In the genomic region with DNA sequence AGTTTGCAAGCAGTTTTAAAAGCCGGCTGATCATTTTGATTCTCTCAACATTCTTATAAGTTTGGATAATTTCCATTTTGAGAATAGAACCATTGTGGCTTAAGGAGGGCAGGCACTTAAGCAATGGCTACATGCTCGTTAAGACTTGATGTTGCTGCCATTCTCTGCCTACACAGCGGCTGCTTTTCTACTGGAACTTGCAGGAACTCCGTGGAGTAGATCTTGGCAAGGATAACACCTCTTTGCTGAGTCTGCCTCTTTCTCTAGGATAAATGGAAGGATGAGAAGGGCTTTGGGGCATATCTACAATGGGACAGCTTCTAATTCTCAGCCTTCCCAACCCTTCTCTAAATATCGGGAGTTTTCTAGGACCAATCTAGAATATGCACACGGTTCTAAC, we compare ENCODE assay signal across 29 mouse cellular contexts. TPM values are rescaled to one million over a fixed set of nuclear protein-coding genes. Genes with fewer than 3 reads are reported as not detected.
A peak's percentile ranks its signal among the peaks of the same experiment; 100 is the strongest.
DNase-seq lines count a peak whose midpoint lies in the region; ATAC-seq and TF ChIP-seq lines count a peak whose summit lies in the region.
"Had no signal": no experiment of that assay in that cellular context is flagged by ENCODE, and none has a peak within 500 bp of the region (broad histone marks: within the 10 kb centered on the region; RNA-seq: fewer than 3 reads in every experiment).

No protein-coding gene starts in this region.

- peak overlapping the region; percentile 45 for H3K4me2 ChIP-seq in myocyte (ENCODE audit: low read depth)
- H3K4me2 ChIP-seq: forebrain, embryonic 13.5 days; heart, embryonic 13.5 days; hindbrain, embryonic 14.5 days had no signal

- DNase-seq in frontal cortex, postnatal 14 days (ENCODE audit: low spot score in 2 of 2) = no peak
- peak; percentile 45 for DNase-seq in brain, adult 2 months (ENCODE audit: low read depth, low spot score)
- no peak for DNase-seq in layer of hippocampus, adult 18-20 months (ENCODE audit: low spot score in 2 of 2)
- no peak for DNase-seq in spleen, adult 18-20 months
- DNase-seq: B cell, adult 2 months; cerebellum, adult 18-20 months; cerebellum, adult 9-10 months; cerebellum, postnatal 14 days; forebrain, postnatal 0 days; gastrocnemius, postnatal 10 days; gastrocnemius, postnatal 36 days; heart, adult 2 months; heart, postnatal 14 days; heart, postnatal 4 days had no signal

- no peaks in the 10 kb centered on the region for H3K36me3 ChIP-seq in myocyte (ENCODE audit: control insufficient read depth, insufficient read depth)
- H3K36me3 ChIP-seq: heart, embryonic 10.5 days; heart, embryonic 13.5 days had no signal

- H3ac ChIP-seq in myocyte (ENCODE audit: control insufficient read depth, insufficient read length) = no peak overlapping the region

- no peaks in the 10 kb centered on the region for H3K27me3 ChIP-seq in myocyte (ENCODE audit: control insufficient read depth, insufficient read depth, insufficient read length)
- H3K27me3 ChIP-seq: forebrain, embryonic 13.5 days; heart, embryonic 13.5 days had no signal

- H3K4me3 ChIP-seq in myocyte = no peak overlapping the region
- H3K4me3 ChIP-seq: erythroblast, embryonic 14.5 days; forebrain, embryonic 13.5 days; heart, adult 2 months; heart, embryonic 10.5 days; heart, embryonic 13.5 days had no signal

- no peak for TF ChIP-seq POLR2A in myocyte (IDR thresholded peaks at IDR 0.05; ENCODE audit: insufficient read length, low read depth)

- peak; percentile 97 for ATAC-seq in frontal cortex, adult (ENCODE audit: low TSS enrichment)
- ATAC-seq: CD4-positive, CD25-positive, alpha-beta regulatory T cell, adult 4 months; forebrain, embryonic 13.5 days; forebrain, postnatal 0 days; hindbrain, postnatal 0 days; inflammation-experienced regulatory T-cells, adult 6 months; intestine, embryonic 16.5 days had no signal

- H3K79me2 ChIP-seq in myocyte (ENCODE audit: control insufficient read depth, insufficient read depth) = no peaks in the 10 kb centered on the region

TF ChIP-seq in myocyte, 11 proteins besides CTCF, POLR2A, EP300 and RAD21:
- TF ChIP-seq MAX (IDR thresholded peaks at IDR 0.05; ENCODE audit: low read depth) (no peak), SRF (IDR thresholded peaks at IDR 0.05; ENCODE audit: control insufficient read depth, insufficient read length, low read depth) (no peak)

RNA-seq across cellular contexts. Expression of gene Selp, which starts 0.6 kb away (rescaled TPM):
- polyA plus RNA-seq in myocyte (2012; fragmentation: generic; extraction: Trizol) = 0.14 TPM
- total RNA-seq in layer of hippocampus, adult 18-20 months (2021) = not detected
- total RNA-seq: forebrain, postnatal 0 days; hindbrain, postnatal 0 days; MEL had no signal
- polyA plus RNA-seq: embryonic facial prominence, embryonic 11.5 days; forebrain, embryonic 13.5 days; forebrain, postnatal 0 days; hindbrain, embryonic 14.5 days had no signal

RNA-seq across cellular contexts. Expression of gene F5, which starts 36.0 kb away (rescaled TPM):
- polyA plus RNA-seq in myocyte (2012; fragmentation: generic; extraction: Trizol) = 0.02 TPM
- 1 to 10 TPM in 1 of 2 experiments, under 1 TPM in 1; 0.66 to 1.6 TPM for total RNA-seq in layer of hippocampus, adult 18-20 months (2021)
- total RNA-seq: MEL had no signal
- polyA plus RNA-seq: inflammation-experienced regulatory T-cells, adult 6 months had no signal

RNA-seq across cellular contexts. Expression of gene Sell, which starts 53.9 kb away (rescaled TPM):
- polyA plus RNA-seq in myocyte (2012; fragmentation: generic; extraction: Trizol) = not detected
- total RNA-seq in layer of hippocampus, adult 18-20 months (2021) = not detected
- total RNA-seq: gastrocnemius, adult 18-20 months; MEL had no signal
- polyA plus RNA-seq: erythroblast, embryonic 14.5 days; forebrain, embryonic 13.5 days; heart, embryonic 10.5 days; hindbrain, embryonic 11.5 days; hindbrain, embryonic 14.5 days had no signal
